ENCODE assay signal across 15 mouse cellular contexts in genomic region chr2:68900640-68901378, GRCm38 (mm10). TPM values are rescaled to one million over a fixed set of nuclear protein-coding genes. Genes with fewer than 3 reads are reported as not detected.
DNase-seq lines count a peak whose midpoint lies in the region; ATAC-seq and TF ChIP-seq lines count a peak whose summit lies in the region.
"Had no signal": no experiment of that assay in that cellular context is flagged by ENCODE, and none has a peak within 500 bp of the region (broad histone marks: within the 10 kb centered on the region; RNA-seq: fewer than 3 reads in every experiment).

No protein-coding gene starts in this region.

- no peak for TF ChIP-seq CTCF in lung, embryonic 14.5 days (IDR thresholded peaks at IDR 0.05; ENCODE audit: low read depth)

- H3K9ac ChIP-seq in heart, embryonic 11.5 days (ENCODE audit: low read depth, low read length): no peak overlapping the region
- no peak overlapping the region for H3K9ac ChIP-seq in lung, embryonic 14.5 days
- H3K9ac ChIP-seq in liver, embryonic 11.5 days (ENCODE audit: low read depth, low read length): no peak overlapping the region
- H3K9ac ChIP-seq in stomach, embryonic 16.5 days (ENCODE audit: low read length): no peak overlapping the region

- ATAC-seq in heart, embryonic 11.5 days (replicated peaks; ENCODE audit: insufficient number of reproducible peaks, low FRiP score, low TSS enrichment): peak; percentile 63
- peak; percentile 65; the same call in 1 of the 2 replicates for ATAC-seq in lung, embryonic 14.5 days (ENCODE audit: insufficient read depth)
- peak; percentile 61 for ATAC-seq in liver, embryonic 11.5 days (replicated peaks; ENCODE audit: low FRiP score)
- peak; percentile 56 for ATAC-seq in stomach, embryonic 16.5 days (ENCODE audit: insufficient read depth, low FRiP score)
- ATAC-seq: forebrain, embryonic 16.5 days had no signal

- peaks cover 21% of the 10 kb centered on the region for H3K4me1 ChIP-seq in heart, embryonic 11.5 days (ENCODE audit: control insufficient read depth, insufficient read depth, low read length)
- 0 out of 2 replicates have a peak, but pooled peaks cover 3% of the 10 kb centered on the region for H3K4me1 ChIP-seq in lung, embryonic 14.5 days (ENCODE audit: insufficient read depth)
- H3K4me1 ChIP-seq in liver, embryonic 11.5 days (replicated peaks; ENCODE audit: control insufficient read depth, insufficient read depth, low read length): peaks cover 11% of the 10 kb centered on the region
- H3K4me1 ChIP-seq in stomach, embryonic 16.5 days (ENCODE audit: control insufficient read depth, insufficient read depth, low read length): peaks cover 3% of the 10 kb centered on the region; the same call in 1 of the 2 replicates

- H3K4me3 ChIP-seq in heart, embryonic 11.5 days (ENCODE audit: low read depth, low read length): no peak overlapping the region
- no peak overlapping the region for H3K4me3 ChIP-seq in lung, embryonic 14.5 days (ENCODE audit: low read depth, low read length)
- H3K4me3 ChIP-seq in liver, embryonic 11.5 days (ENCODE audit: low read depth, low read length): no peak overlapping the region
- H3K4me3 ChIP-seq in stomach, embryonic 16.5 days (replicated peaks; ENCODE audit: low read length): no peak overlapping the region
- H3K4me3 ChIP-seq: myocyte had no signal

- DNase-seq in heart, adult 8-10 months (ENCODE audit: low spot score): no peak
- peak; percentile 37 for DNase-seq in lung, embryonic 14.5 days
- DNase-seq in lung, postnatal 25 days (ENCODE audit: low spot score): no peak
- no peak for DNase-seq in liver, embryonic 11.5 days (ENCODE audit: low spot score)
- DNase-seq in left cerebral cortex, postnatal 14 days (ENCODE audit: low spot score in 2 of 2): no peak
- DNase-seq in B cell, adult 2 months: no peak
- DNase-seq: cerebellum, postnatal 10 days; gastrocnemius, postnatal 25 days; kidney, adult 2 months; thymus, adult 2 months had no signal

- intact Hi-C loops in left cerebral cortex, postnatal 14 days (cut with DNase I): no loop called here

- peak overlapping the region; percentile 31 for H3K4me2 ChIP-seq in heart, embryonic 11.5 days
- no peak overlapping the region for H3K4me2 ChIP-seq in lung, embryonic 14.5 days
- peak overlapping the region; percentile 36 for H3K4me2 ChIP-seq in liver, embryonic 11.5 days
- H3K4me2 ChIP-seq in stomach, embryonic 16.5 days (ENCODE audit: low read depth, low read length): no peak overlapping the region

- no peaks in the 10 kb centered on the region for H3K36me3 ChIP-seq in heart, embryonic 11.5 days (ENCODE audit: control insufficient read depth, insufficient read depth, low read length)
- no peaks in the 10 kb centered on the region for H3K36me3 ChIP-seq in lung, embryonic 14.5 days (ENCODE audit: insufficient read depth)
- H3K36me3 ChIP-seq in liver, embryonic 11.5 days (ENCODE audit: control insufficient read depth, insufficient read depth, low read length): no peaks in the 10 kb centered on the region
- H3K36me3 ChIP-seq in stomach, embryonic 16.5 days (ENCODE audit: control insufficient read depth, insufficient read depth, low read length): no peaks in the 10 kb centered on the region

- peak overlapping the region; percentile 41 for H3K27ac ChIP-seq in heart, embryonic 11.5 days (ENCODE audit: low read depth, low read length)
- H3K27ac ChIP-seq in lung, embryonic 14.5 days (ENCODE audit: low read depth): 0 out of 2 replicates have a peak overlapping the region, but pooled peaks have one; percentile 54
- H3K27ac ChIP-seq in liver, embryonic 11.5 days (ENCODE audit: low read depth, low read length): peak overlapping the region; percentile 16; the same call in 1 of the 2 replicates
- peak overlapping the region; percentile 60 for H3K27ac ChIP-seq in stomach, embryonic 16.5 days (ENCODE audit: low read length)
- H3K27ac ChIP-seq: macrophage had no signal

- 20% methylated on average over 9 of the region's 9 CpGs for WGBS in heart, embryonic 11.5 days (ENCODE audit: insufficient replicate concordance)
- WGBS in lung, embryonic 14.5 days: 39% methylated on average over 9 of the region's 9 CpGs
- 26% methylated on average over 9 of the region's 9 CpGs for WGBS in liver, embryonic 11.5 days
- WGBS in stomach, embryonic 16.5 days: 51% methylated on average over 9 of the region's 9 CpGs

- no peaks in the 10 kb centered on the region for H3K9me3 ChIP-seq in heart, embryonic 11.5 days (replicated peaks; ENCODE audit: control insufficient read depth, low read length)
- no peaks in the 10 kb centered on the region for H3K9me3 ChIP-seq in lung, embryonic 14.5 days (ENCODE audit: low read depth, low read length)
- H3K9me3 ChIP-seq in liver, embryonic 11.5 days (ENCODE audit: control insufficient read depth, low read length): no peaks in the 10 kb centered on the region
- no peaks in the 10 kb centered on the region for H3K9me3 ChIP-seq in stomach, embryonic 16.5 days (replicated peaks; ENCODE audit: control insufficient read depth, low read length)

- no peaks in the 10 kb centered on the region for H3K27me3 ChIP-seq in heart, embryonic 11.5 days (ENCODE audit: control insufficient read depth, insufficient read depth, low read length)
- H3K27me3 ChIP-seq in lung, embryonic 14.5 days (ENCODE audit: insufficient read depth, low read length): no peaks in the 10 kb centered on the region
- no peaks in the 10 kb centered on the region for H3K27me3 ChIP-seq in liver, embryonic 11.5 days (replicated peaks; ENCODE audit: control insufficient read depth, insufficient read depth, low read length)
- no peaks in the 10 kb centered on the region for H3K27me3 ChIP-seq in stomach, embryonic 16.5 days (ENCODE audit: control insufficient read depth, insufficient read depth, low read length)

RNA-seq across cellular contexts. Expression of gene Cers6, which starts 39.6 kb away (rescaled TPM):
- polyA plus RNA-seq in heart, embryonic 11.5 days (2014; fragmentation: Nextera tagmentation; extraction: Ambion mirVana): 31.6 and 32.8 TPM in 2 replicates
- 10 to 100 TPM in 1 of 4 experiments, 1 to 10 TPM in 3; 4.4 to 11.7 (median 7.1) TPM for total RNA-seq in heart, adult 8-10 months (2022)
- 26.2 and 26.8 TPM in 2 replicates for polyA plus RNA-seq in lung, embryonic 14.5 days (2014; fragmentation: Nextera tagmentation; extraction: Ambion mirVana)
- 14.9 and 17.6 TPM in 2 replicates for polyA plus RNA-seq in liver, embryonic 11.5 days (2014; fragmentation: Nextera tagmentation; extraction: Ambion mirVana)
- 23.9 and 26.0 TPM in 2 replicates for polyA plus RNA-seq in stomach, embryonic 16.5 days (2015; fragmentation: Nextera tagmentation; extraction: Ambion mirVana)
- total RNA-seq in left cerebral cortex, postnatal 14 days (2021): 10 to 100 TPM; 69.2 to 74.0 TPM

Comparison
In these comparisons a context has a peak if more than half of its experiments do, and no peak if none do; other contexts are left out.
1. H3K4me2 ChIP-seq: peak in heart, embryonic 11.5 days (single experiment) and liver, embryonic 11.5 days (single experiment); none in lung, embryonic 14.5 days (single experiment) and stomach, embryonic 16.5 days (single experiment).
2. Peak in every context shown above with its lines, with median percentiles within 50 percentile points of each other: ATAC-seq and H3K27ac ChIP-seq.